Mouse (Mus musculus): Measurements from ENCODE around the gene Olfml2b.
A peak's percentile ranks its signal among the peaks of the same experiment; 100 is the strongest.

Olfml2b gene

DNA sequence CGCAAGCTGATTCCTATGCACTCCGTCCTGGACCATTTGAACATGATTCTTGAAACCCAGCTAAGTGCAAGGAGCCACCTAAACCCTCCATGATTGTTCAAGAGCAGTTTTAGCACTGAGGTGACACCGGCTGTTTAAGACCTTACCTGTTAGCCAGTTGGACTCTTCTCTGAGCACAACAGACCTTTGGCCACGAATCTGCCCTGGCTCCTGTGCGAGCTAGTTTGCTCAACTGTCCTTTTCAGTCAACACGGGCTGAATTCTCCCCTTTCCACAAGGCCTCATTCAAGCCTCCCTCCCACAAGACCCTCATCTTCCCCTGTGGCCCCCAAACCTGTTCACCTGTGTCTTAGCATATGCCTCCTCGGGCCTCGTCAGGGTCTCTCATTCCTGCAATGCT, 52.7 kb downstream of the Olfml2b start:
- no peak for DNase-seq (ENCODE audit: low spot score)

DNA sequence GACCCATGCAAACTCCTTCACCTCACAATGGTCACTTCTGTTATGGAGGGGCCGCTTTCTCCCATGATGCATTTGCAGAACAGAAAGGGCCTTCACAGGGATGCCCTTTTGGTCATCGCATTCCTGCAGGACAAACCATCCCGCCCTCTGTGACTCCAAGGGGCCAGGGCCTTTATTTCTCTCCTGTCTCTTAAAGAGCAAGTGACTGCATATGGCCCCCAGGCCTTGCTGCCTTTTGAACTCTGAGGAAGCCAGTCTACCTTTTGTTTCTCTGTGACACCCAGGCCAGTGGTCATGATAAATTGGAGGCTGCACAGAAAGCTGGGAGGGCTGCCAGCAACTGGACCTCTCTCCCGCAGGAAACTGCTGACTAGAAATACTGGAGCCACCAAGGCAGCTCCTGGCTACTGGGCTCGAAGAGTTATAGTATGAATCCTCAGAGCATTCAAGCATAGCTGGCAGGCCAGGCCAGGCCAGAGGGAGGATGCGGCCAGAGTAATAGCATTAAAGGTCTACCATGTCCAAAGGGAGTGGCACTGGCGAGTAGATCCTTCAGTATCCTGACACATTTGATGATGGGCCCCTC, 53.5 kb downstream of the Olfml2b start:
- DNase-seq (ENCODE audit: low spot score) = peak; percentile 22

DNA sequence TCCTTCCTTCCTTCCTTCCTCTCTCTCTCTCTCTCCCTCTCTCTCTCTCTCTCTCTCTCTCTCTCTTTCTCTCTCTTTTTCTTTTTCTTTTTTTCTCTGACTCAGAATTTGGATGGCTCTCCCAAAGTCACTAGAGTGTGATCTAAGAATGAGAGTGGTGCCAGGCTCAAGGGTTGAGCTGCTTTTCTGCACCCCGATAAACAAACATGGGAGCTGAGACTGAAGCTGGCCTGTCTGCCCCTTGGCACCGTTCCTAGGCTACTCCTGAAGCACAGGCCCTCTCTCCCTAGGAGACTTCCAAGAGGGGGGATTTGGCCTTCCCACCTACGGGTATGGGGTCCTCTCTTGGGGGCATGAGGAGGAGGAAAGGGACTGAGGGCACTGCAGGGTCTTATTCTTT, 54.4 kb downstream of the Olfml2b start:
- no peak for DNase-seq (ENCODE audit: low spot score)

DNA sequence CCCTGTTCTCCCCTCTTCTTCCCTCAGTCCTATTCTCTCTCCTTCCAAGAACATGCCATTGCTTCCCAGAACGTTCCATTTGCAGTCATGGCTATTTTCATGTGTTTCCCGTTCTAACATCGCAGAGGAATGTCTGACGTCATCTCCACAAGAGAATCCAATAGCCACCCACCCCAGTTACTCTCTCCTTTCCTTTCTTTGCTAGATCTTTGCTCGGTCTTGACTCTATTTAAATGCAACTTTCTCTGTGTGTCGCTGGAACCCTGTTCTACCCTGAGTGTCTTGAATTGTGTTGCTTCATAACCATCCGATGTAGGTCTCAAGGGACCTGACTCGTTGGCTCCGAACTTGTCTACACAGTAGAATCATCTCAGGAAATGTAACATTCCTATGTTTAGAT, 55.2 kb downstream of the Olfml2b start:
- no peak for DNase-seq (ENCODE audit: low spot score)

DNA sequence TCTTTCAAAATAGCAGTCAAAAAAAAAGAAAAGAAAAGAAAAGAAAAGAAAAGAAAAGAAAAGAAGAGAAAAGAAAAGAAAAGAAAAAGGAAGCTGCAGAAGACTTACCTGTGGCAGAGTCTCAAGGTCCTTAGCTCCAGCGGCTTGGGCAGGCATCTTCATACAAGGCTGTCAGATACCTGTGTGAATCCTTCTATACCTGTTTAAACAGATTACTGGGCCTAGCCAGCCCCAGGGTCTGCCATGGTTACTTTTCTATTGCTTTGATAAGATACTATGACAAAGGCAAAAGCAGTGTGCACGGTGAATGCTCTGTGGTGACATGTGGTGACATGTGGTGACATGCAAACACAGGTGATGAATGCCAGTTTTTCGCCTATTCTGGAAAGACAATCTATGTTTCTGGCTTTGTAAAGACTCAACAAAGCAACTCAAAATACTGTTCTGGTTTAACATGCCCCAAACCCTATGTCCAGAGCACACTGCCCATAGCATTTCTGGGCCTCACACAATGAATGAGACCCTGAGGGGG, 56.2 kb downstream of the Olfml2b start:
- DNase-seq (ENCODE audit: low spot score) = no peak

DNA sequence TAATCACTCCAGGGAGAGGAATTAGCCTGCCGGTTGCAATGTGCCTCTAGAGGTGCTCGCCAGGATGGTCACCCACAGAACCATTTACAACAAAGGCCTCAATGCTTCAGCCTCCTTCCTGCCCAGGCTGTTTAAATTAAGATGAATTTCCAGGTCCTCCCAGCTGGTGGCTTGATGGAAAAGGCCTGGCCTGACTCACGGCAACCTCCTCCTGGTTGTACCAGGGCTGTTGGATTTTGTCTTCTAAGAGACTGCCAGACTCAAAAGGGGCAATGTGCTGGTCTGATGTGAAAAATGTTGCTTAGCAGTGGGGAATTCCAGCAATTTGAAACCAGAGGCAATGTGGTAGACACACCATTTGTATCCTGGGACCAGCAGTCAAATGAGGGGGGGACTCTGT, 56.8 kb downstream of the Olfml2b start:
- no peak for DNase-seq (ENCODE audit: low spot score)

DNA sequence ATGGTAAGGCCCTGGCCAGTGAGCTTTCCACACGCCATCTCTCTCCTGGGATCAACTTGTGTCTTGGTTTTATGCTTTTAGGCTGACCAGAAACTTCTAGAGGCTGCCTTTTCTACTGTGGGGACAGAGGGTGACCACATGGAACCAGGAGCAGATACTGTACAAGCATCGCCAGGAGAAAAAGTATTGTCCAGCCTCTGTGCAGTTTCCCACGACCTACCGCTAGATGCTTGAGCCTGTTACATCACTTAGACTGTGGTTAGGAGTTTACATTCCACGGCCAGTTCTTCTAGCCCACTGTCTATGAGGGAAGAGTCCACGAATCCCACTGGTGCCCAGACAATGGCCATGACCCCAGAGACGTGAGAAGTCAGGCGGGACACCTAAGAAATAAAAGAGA, 57.2 kb downstream of the Olfml2b start:
- DNase-seq (ENCODE audit: low spot score) = no peak

DNA sequence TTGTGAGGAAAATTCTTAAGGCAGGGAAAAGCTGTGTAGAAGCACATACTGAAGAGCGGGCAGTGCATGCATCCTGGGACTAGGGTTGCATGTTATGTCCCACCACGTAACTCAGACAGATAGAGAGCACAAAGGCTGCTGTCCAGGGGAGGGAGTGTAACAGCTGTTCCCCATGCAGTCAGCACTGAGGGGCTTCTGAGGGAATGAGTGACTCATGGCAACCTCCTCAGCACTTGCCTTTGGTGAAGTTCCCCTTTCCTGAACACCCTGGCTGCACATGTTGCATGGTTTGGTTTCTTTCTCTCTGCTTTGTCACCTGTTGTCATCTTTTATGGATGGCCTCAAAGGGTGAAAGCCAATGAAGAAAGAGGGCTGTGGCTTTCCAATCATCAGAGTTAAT, 57.9 kb downstream of the Olfml2b start:
- no peak for DNase-seq (ENCODE audit: low spot score)

DNA sequence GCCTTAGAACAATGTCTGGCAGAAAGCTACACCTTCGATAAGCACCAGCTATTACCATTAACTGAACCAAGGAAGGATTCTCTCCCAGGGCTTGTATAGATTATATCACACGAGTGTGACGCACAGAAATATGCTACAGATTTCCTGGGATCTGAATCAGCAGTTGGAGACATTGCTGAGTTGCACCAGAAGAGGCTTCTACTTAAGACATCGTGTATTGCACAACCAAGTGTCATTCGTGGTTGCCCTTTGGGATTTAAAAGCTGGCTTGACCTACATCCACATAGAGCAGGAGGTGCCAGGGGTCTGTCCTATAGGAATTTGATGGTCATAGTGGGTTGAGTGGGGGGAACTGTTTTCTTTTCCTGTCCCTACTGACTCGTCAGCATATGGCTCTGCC, 58.6 kb downstream of the Olfml2b start:
- DNase-seq (ENCODE audit: low spot score) = no peak

DNA sequence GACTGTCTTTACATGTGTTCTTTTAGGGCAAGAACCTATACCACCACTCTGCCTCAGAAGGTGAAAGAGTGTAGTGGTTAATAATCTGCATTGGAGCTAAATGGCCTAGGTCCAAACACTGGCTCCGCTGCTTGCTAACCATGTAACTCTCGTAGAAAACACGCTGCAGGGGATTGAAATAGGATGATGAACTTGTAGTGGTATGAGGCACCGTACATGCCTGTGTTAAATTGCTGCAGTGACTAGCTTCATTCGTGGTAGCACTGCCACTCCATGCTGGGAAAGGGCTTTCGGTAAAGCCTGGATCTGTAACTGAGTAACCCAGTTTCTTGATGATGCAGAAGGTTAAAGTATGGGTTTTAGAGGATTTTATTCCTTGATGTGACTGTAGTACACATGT, 59.8 kb downstream of the Olfml2b start:
- DNase-seq (ENCODE audit: low spot score) = no peak

DNA sequence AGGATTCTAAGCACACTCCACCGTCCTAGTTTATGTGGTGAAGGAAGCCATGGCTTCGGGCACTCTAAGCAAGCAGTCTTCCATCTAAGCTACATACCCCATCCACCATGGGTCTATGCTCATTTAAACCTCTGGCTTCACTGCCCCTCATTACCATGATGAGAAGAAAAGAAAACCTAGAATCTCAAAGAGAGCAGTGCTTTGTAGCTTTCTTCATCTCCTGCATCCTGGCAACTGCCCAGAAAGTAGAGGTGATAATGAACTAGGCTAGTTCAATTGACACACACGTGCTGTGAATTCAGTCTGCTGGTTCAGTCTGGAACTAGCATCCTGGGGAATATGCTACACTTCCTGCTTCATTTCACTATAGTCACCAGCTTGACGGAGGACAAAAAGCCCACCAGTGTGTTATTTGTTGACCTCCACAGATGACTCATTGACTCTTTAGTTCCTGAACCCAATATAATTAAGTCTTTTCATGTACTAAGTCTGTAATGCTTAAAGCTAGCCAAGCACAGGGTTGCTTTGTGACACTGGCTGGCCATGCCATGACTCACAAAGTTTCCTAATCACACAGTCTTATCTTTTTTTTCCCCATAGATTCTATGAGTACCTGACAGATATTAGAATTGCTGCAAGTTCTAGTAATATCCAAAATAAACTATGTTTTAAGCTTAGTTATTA, 60.7 kb downstream of the Olfml2b start:
- DNase-seq (ENCODE audit: low spot score) = no peak

DNA sequence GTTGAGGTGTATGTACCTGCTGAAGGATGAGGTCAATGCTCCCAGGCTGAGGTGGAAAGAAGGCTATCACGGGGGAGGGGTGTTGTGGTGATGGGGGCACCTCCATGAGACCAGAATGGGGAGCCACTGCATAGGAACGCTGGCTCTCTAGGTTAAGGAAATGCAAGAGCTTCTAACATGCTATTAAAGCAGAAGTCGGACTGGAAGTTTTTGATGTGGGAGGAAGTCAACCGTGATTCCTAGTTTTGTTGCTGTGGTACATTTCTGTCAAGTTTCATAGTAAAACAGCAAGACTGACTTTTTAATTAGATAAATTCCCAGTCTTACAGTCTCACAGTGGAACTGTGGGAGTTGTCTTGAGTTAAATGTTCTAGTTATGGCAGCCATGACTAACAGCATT, 61.7 kb downstream of the Olfml2b start:
- DNase-seq (ENCODE audit: low spot score) = no peak

DNA sequence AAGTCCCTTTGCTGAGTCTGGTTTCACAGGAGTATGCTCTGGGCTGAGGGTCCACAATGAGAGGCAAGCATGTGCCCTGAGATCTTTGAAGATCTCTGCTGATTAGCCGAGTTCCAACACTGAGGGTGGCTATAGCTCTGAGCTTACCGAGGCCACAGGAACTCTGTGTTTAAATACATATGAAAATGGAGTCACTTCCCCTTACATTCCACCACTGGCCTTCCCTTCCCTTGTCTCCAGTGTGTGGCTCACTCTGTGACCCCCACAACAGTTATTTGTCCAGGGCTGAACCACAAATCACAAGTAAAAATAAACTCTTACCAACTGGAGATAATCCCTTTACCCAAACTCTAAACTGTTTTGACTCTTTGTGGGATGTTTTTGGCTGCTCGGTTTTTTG, 64.7 kb downstream of the Olfml2b start:
- DNase-seq (ENCODE audit: low spot score) = no peak

DNA sequence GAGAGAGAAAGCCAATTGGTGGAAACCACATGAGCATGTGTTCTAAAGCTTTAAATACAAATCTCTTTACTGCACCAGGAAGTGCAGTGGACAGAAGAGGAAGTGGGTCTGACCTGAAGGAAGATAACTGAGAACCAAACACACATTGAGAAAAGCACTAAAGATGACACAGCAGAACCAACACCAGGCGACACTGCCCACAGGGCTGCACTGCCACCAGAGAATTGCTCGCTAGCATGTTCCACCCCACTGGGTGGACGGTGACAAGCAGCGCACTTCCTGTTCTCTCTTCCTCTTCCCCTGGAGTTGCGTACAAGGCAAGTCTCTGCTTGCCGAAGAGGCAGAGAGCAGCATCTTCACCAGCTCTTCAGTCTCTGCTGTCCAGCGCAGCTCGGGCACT, 65.1 kb downstream of the Olfml2b start:
- no peak for DNase-seq (ENCODE audit: low spot score)

DNA sequence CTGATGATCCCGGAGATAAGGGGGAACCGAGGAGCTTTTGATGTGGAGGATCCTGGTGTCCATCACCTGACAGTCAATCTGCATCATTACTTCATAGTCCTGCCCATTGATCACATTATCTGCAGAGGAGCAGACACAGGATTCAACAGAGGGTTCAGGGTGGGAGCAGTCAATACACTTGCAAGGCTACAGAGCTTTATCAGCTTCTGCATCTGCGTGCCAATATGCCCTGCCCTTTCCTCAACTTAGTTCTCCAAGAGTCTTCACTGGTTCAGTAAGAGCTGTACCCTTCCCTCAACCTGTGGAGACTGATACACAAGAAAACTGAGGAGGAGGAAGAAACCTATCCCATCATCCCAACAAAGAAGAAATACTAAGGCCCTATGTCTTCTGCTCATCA, 65.6 kb downstream of the Olfml2b start:
- no peak for DNase-seq (ENCODE audit: low spot score)

DNA sequence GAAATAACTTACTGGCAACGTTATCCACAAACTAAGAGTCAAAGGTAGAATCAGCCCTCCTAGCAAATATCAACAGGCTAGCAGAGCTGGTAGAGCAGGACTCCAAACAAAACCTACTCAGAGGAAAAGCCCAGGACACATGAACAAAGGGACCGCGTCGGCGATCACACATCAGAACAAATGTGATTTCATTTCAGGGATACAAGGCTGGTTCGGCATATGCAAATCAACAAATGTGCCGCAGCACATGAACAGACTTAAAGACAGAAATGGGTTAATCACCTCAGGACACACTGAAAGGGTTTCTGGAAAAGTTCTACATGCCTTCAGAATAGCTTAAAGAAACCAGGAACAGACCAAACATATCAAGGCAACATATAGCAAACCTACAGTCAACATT, 67.4 kb downstream of the Olfml2b start:
- no peak for DNase-seq (ENCODE audit: low spot score)

DNA sequence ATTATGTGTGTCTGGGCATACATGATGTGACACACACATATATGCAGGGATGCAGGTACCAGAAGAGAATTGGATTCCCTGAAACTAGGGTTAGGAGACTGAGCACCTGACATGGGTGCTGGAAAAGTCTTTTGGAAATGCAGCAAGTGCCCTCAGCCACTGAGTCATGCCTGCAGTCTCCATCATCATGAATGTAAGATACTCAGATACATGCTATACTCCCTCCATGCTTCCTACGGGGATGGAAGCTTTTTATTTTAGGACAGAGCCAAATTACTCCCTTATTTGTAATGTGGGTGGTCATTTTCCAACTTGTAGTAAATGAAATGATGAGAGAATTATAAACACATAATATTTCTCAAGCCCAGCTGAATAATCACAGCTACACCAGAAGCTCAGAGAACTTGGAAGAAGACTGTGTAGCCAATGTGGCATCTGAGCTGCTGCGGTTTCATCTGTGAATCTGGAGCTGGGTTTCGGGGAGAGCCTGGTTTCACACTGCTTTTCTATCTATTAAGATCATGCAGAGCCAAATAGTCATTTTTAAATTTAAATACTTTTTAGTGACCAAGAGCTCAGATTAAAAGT, 73.0 kb downstream of the Olfml2b start:
- DNase-seq (ENCODE audit: low spot score) = no peak

DNA sequence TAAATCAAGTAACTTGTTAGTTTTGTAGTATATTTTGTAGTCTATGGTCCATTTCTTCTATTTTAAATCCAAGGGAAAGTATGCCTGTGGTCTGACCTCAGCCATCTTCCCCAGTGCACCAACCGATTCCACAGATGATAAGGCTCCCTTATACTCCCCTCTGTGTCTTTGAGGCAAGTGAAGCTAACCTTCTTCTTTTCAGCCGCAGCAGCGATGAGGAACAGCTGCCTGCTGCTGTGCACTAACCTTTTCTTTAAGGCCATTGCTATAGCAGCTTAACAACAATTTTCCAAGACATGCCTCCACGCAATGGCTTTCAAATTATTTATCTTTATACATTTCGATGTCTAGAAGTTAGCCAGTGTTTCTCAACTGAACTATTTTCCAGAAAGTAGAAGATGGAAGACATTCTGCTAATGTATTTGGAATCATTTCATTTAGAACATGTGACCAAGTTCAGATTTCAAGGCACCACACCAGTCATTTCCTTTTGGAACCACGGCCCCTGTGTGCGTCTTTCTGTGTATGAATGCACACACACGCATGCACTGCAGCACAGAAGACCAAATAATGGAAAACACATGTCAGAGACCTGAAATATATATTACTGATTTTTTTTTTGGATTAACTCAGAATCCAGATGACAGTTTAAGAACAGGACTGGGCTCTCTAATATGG, 73.9 kb downstream of the Olfml2b start:
- DNase-seq (ENCODE audit: low spot score) = no peak

DNA sequence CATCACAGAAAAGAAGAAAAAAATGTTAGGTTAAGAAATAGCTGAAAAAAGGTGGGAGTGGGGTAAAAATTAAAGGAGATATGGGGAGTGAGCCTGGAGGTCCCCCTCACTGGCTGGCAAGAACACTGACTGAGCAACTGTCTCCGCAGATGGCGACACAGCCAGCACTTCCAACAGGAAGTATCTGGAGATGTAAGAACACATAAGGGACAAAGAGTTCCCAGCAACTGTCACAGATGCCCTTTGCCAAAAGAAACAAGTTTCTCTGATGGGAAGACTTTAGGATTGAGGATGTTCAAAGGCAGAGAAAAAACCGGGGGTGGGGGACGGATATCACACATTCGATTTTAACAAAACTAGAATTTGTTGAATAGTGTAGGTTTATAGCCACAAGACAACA, 77.2 kb downstream of the Olfml2b start:
- DNase-seq (ENCODE audit: low spot score) = no peak

DNA sequence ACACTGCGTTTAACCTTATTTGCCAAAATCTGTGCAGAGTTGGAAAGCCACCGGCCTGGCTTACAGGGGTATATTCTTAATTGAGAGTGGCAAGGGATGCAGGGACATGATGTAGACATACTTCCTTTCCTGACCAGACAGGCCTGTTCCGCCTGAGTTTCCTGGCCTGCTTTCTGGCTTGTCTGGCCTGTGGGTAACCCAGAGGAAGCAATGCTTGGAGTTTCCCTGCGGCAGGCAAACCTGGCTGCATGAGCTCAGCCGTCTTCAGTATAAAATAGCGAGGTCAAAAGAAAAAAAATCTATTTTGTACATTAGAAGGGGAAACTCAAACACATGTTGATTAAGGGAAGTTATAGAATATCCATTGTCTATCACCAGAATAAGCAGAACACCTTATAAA, 84.2 kb downstream of the Olfml2b start:
- DNase-seq (ENCODE audit: low spot score) = no peak

DNA sequence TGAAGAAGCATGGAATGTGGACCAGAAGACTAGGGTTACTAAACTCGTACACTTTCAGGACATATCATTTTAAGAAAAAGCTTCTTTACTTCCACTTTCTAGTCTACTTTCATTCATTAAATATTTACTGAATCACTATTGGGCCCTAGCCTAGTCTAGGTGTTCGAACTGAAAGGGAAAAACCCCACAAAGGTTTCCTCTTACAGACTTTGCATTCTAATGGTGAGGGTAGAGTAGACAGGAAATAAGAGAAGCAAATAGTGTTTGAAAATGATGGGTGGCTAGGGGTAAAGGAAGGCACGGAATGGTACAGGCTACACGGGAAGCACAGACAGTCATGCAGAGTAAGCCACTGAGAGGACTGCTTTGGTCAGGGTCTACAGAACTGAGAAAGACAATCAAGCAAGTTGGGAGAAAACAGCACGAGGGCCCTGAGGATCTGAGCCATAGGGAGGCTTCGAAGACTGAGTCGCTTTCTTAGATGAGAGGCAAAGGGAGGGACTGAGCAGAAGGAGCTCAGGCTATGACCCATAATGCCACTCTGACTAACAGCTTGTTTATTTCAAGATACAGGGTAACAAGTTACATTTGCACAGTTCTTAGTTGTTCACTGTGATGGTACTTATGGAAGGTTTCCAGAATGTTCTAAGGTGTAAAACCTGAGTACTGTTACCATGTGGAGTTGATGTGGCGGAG, 85.1 kb downstream of the Olfml2b start:
- DNase-seq (ENCODE audit: low spot score) = no peak

DNA sequence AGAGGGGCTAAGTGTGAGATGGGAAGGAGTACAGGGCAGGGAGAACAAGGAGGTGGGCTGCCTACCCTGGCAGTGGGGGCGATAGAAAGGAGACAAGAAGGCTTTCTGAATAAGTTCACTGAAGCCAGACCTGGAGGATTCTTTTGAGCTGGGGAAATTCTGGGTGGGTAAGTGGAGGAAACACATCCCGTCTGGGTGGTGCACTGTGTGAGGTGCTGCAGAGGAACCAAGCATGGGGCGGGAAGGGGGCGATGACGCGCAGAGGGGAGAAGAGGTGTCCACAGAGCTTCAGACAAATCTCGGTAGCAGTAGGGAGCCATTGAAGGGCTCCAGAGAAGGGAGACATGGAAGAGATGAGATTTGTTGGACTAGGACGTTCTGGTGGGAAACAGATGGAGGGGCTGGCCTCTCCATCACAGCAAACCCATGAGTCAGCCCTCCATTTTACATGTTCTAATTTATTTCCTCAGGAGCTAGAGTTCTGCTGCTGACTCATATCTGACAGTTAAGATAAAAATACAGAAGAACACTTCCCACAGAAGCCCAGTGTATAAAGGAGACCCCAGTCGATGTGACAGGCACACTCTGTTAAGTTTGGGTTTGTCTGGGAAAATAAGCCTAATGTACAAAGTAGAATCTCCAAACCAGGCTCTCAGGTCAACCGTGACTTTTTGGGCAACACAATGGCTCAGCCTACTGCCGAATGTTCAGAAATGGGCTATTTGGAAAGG, 87.7 kb downstream of the Olfml2b start:
- no peak for DNase-seq (ENCODE audit: low spot score)

Measured in ovary, postnatal 36 days (tissue).